Mouse (Mus musculus) midbrain, embryonic 16.5 days (tissue): Measurements from ENCODE around the gene Dll4. TPM values are rescaled to one million over a fixed set of nuclear protein-coding genes. Genes with fewer than 3 reads are reported as not detected.

Experiments
- ATAC-seq: fragments of 200-750 bp; cut with Nextera tagmentation; 2 replicates; pipeline ENCODE4 v1.8.0; 2017; ENCODE audit warnings: moderate TSS enrichment
- H3K27ac ChIP-seq: fragments of 300-500 bp; sonication (generic); 2 replicates; pipeline ENCODE4 v1.5.1; 2014; ENCODE audit warnings: mild to moderate bottlenecking, low read length, mixed read lengths
- H3K27me3 ChIP-seq: fragments of 300-500 bp; sonication (generic); 2 replicates; pipeline ENCODE4 v1.6.1; 2014; ENCODE audit warnings: low read depth, low read length, mixed read lengths; ENCODE audit not compliant: control insufficient read depth, insufficient read depth
- H3K36me3 ChIP-seq: fragments of 300-500 bp; sonication (generic); 2 replicates; pipeline ENCODE4 v1.6.1; 2014; ENCODE audit warnings: mild to moderate bottlenecking, low read length, moderate library complexity, mixed read lengths; ENCODE audit not compliant: control insufficient read depth, insufficient read depth
- H3K4me1 ChIP-seq: fragments of 300-500 bp; sonication (generic); 2 replicates; pipeline ENCODE4 v1.6.1; 2014; ENCODE audit warnings: mild to moderate bottlenecking, low read length, mixed read lengths; ENCODE audit not compliant: control insufficient read depth, insufficient read depth
- H3K4me2 ChIP-seq: fragments of 300-500 bp; sonication (generic); 2 replicates; pipeline ENCODE4 v1.6.1; 2014; ENCODE audit warnings: mild to moderate bottlenecking, low read length, mixed read lengths
- H3K4me3 ChIP-seq: fragments of 300-500 bp; sonication (generic); 2 replicates; pipeline ENCODE4 v1.5.1; 2014; ENCODE audit warnings: low read depth, mild to moderate bottlenecking, low read length, moderate library complexity, mixed read lengths
- H3K9ac ChIP-seq: fragments of 300-500 bp; sonication (generic); 2 replicates; pipeline ENCODE4 v1.6.1; 2014; ENCODE audit warnings: low read depth, low read length, mixed read lengths
- H3K9me3 ChIP-seq: fragments of 300-500 bp; sonication (generic); replicated peaks from 2 replicates; pipeline ENCODE4 v1.6.1; 2014; ENCODE audit warnings: mild to moderate bottlenecking, low read length, mixed read lengths; ENCODE audit not compliant: control insufficient read depth, poor library complexity, severe bottlenecking
- WGBS: fragments of 180-500 bp; shearing (Covaris S2); extraction: QIAGEN DNeasy Blood & Tissue Kit; methylation state at CpG from one replicate; pipeline ENCODE4 v1.1.7; 2014; 5-methylcytosine and 5-hydroxymethylcytosine counted together
- polyA plus RNA-seq: library from polyadenylated mRNA; unstranded; fragments of >200 nt; fragmentation: Nextera tagmentation; extraction: Ambion mirVana; gene quantifications from 2 replicates; pipeline ENCODE4 v1.2.1, GENCODE M21; 2015

The Dll4 gene
- polyA plus RNA-seq, 1 experiment from 2014 or later: 4.4 TPM

- Histone ChIP-seq H3K4me2 (peak overlapping the region; percentile 75), H3K4me1 (no peaks in the 10 kb centered on the region; the same call in 1 of the 2 replicates), H3K9ac (peak overlapping the region; percentile 90), H3K4me3 (peak overlapping the region; percentile 60), H3K36me3 (no peaks in the 10 kb centered on the region), H3K27ac (peak overlapping the region; percentile 53), H3K27me3 (peaks cover under 1% of the 10 kb centered on the region; the same call in 1 of the 2 replicates), H3K9me3 (no peaks in the 10 kb centered on the region)
- peak; percentile 80 for ATAC-seq
- WGBS: 10% methylated on average over 47 of the region's 60 CpGs
Measured at GRCm38 (mm10) chr2:119337425-119338265, 12.1 kb downstream of the Dll4 start.

- Histone ChIP-seq H3K27me3 (no peaks in the 10 kb centered on the region), H3K4me3 (no peak overlapping the region), H3K9ac (no peak overlapping the region), H3K27ac (no peak overlapping the region), H3K4me2 (no peak overlapping the region), H3K36me3 (no peaks in the 10 kb centered on the region), H3K9me3 (no peaks in the 10 kb centered on the region), H3K4me1 (no peaks in the 10 kb centered on the region)
- 61% methylated on average over 6 of the region's 6 CpGs for WGBS
- ATAC-seq: no peak
Measured at GRCm38 (mm10) chr2:119344537-119345138, 19.1 kb downstream of the Dll4 start.

GRCm38 (mm10) chr2:119350555-119351486, 25.2 kb downstream of the Dll4 start, which contains the start of gene Chac1:
Chac1 (plus strand) TSS chr2:119351229.
- peak; percentile 98 for ATAC-seq
- Histone ChIP-seq H3K4me2 (peak within 1 kb of the TSS; percentile 92), H3K27me3 (no peaks in the 10 kb centered on the region), H3K9ac (peak within 1 kb of the TSS; percentile 81), H3K4me3 (peak within 1 kb of the TSS; percentile 69), H3K27ac (peak within 1 kb of the TSS; percentile 62), H3K36me3 (no peaks in the 10 kb centered on the region; the same call in 1 of the 2 replicates), H3K4me1 (peaks cover 4% of the 10 kb centered on the region; the same call in 1 of the 2 replicates), H3K9me3 (no peaks in the 10 kb centered on the region)
- WGBS: 4% methylated on average over 58 of the region's 58 CpGs

- no peak overlapping the region for H3K4me2 ChIP-seq
- H3K9ac ChIP-seq: no peak overlapping the region
- H3K27me3 ChIP-seq: no peaks in the 10 kb centered on the region
- H3K9me3 ChIP-seq: no peaks in the 10 kb centered on the region
- no peak overlapping the region for H3K27ac ChIP-seq
- H3K4me1 ChIP-seq: peaks cover 4% of the 10 kb centered on the region; the same call in 1 of the 2 replicates
- H3K4me3 ChIP-seq: no peak overlapping the region
- H3K36me3 ChIP-seq: no peaks in the 10 kb centered on the region; the same call in 1 of the 2 replicates
- ATAC-seq: no peak
- WGBS: 88% methylated on average over 8 of the region's 8 CpGs
Measured at GRCm38 (mm10) chr2:119353707-119354106, 28.1 kb downstream of the Dll4 start.

- no peak overlapping the region for H3K27ac ChIP-seq
- 81% methylated on average over 3 of the region's 3 CpGs for WGBS
- no peaks in the 10 kb centered on the region; the same call in 1 of the 2 replicates for H3K36me3 ChIP-seq
- ATAC-seq: no peak
- no peaks in the 10 kb centered on the region for H3K9me3 ChIP-seq
- no peak overlapping the region for H3K4me3 ChIP-seq
- no peaks in the 10 kb centered on the region for H3K27me3 ChIP-seq
- no peak overlapping the region for H3K9ac ChIP-seq
- no peak overlapping the region for H3K4me2 ChIP-seq
- peaks cover 4% of the 10 kb centered on the region; the same call in 1 of the 2 replicates for H3K4me1 ChIP-seq
Measured at GRCm38 (mm10) chr2:119355089-119355488, 29.5 kb downstream of the Dll4 start.

- Histone ChIP-seq H3K27ac (no peak overlapping the region), H3K9me3 (peaks cover 3% of the 10 kb centered on the region; the same call in 1 of the 2 replicates), H3K9ac (no peak overlapping the region), H3K4me1 (no peaks in the 10 kb centered on the region; the same call in 1 of the 2 replicates), H3K4me3 (no peak overlapping the region), H3K4me2 (no peak overlapping the region), H3K36me3 (no peaks in the 10 kb centered on the region; the same call in 1 of the 2 replicates), H3K27me3 (no peaks in the 10 kb centered on the region)
- no peak for ATAC-seq
- WGBS: 27% methylated on average over 7 of the region's 7 CpGs
Measured at GRCm38 (mm10) chr2:119355651-119356050, 30.1 kb downstream of the Dll4 start.

GRCm38 (mm10) chr2:119356310-119356709, 30.7 kb downstream of the Dll4 start:
- no peak for ATAC-seq
- no peak overlapping the region for H3K9ac ChIP-seq
- no peaks in the 10 kb centered on the region; the same call in 1 of the 2 replicates for H3K36me3 ChIP-seq
- H3K4me2 ChIP-seq: no peak overlapping the region
- H3K4me1 ChIP-seq: no peaks in the 10 kb centered on the region
- H3K27me3 ChIP-seq: no peaks in the 10 kb centered on the region
- peaks cover 8% of the 10 kb centered on the region for H3K9me3 ChIP-seq
- no peak overlapping the region for H3K4me3 ChIP-seq
- H3K27ac ChIP-seq: no peak overlapping the region

GRCm38 (mm10) chr2:119356805-119357204, 31.2 kb downstream of the Dll4 start:
- no peak overlapping the region for H3K9ac ChIP-seq
- peaks cover 2% of the 10 kb centered on the region; the same call in 1 of the 2 replicates for H3K36me3 ChIP-seq
- no peak overlapping the region for H3K4me2 ChIP-seq
- 95% methylated on average over 5 of the region's 5 CpGs for WGBS
- H3K4me1 ChIP-seq: no peaks in the 10 kb centered on the region
- H3K27ac ChIP-seq: no peak overlapping the region
- no peak for ATAC-seq
- peaks cover 13% of the 10 kb centered on the region for H3K9me3 ChIP-seq
- no peaks in the 10 kb centered on the region for H3K27me3 ChIP-seq
- no peak overlapping the region for H3K4me3 ChIP-seq
